Mouse (Mus musculus) limb, embryonic 11.5 days (tissue): Measurements from ENCODE around the gene Eya3. TPM values are rescaled to one million over a fixed set of nuclear protein-coding genes. Genes with fewer than 3 reads are reported as not detected.
A peak's percentile ranks its signal among the peaks of the same experiment; 100 is the strongest.

Experiments
- ATAC-seq: fragments of 200-750 bp; cut with Nextera tagmentation; 2 replicates; pipeline ENCODE4 v1.8.0; 2017; ENCODE audit warnings: low read depth; ENCODE audit not compliant: insufficient number of reproducible peaks, low FRiP score, low TSS enrichment
- DNase-seq: peaks from one replicate; pipeline ENCODE4 v3.0.0-alpha.2; 2015; ENCODE audit warnings: low spot score
- H3K27ac ChIP-seq: fragments of 300-500 bp; sonication (generic); replicated peaks from 2 replicates; pipeline ENCODE4 v1.5.1; 2014; ENCODE audit warnings: low read depth, mild to moderate bottlenecking, low read length
- H3K27me3 ChIP-seq: fragments of 300-500 bp; sonication (generic); 2 replicates; pipeline ENCODE4 v1.6.1; 2014; ENCODE audit warnings: mild to moderate bottlenecking, low read length, mixed read lengths; ENCODE audit not compliant: control insufficient read depth, insufficient read depth
- H3K36me3 ChIP-seq: fragments of 300-500 bp; sonication (generic); 2 replicates; pipeline ENCODE4 v1.6.1; 2014; ENCODE audit warnings: mild to moderate bottlenecking, low read length, moderate library complexity, mixed read lengths; ENCODE audit not compliant: control insufficient read depth, insufficient read depth
- H3K4me1 ChIP-seq: fragments of 300-500 bp; sonication (generic); 2 replicates; pipeline ENCODE4 v1.6.1; 2014; ENCODE audit warnings: low read length, mixed read lengths; ENCODE audit not compliant: control insufficient read depth, insufficient read depth
- H3K4me2 ChIP-seq: fragments of 300-500 bp; sonication (generic); 2 replicates; pipeline ENCODE4 v1.6.1; 2014; ENCODE audit warnings: low read depth, mild to moderate bottlenecking, moderate library complexity; ENCODE audit not compliant: severe bottlenecking
- H3K4me3 ChIP-seq: fragments of 300-500 bp; sonication (generic); 2 replicates; pipeline ENCODE4 v1.5.1; 2014; ENCODE audit warnings: low read depth, low read length
- H3K9ac ChIP-seq: fragments of 300-500 bp; sonication (generic); 2 replicates; pipeline ENCODE4 v1.6.1; 2014; ENCODE audit warnings: mild to moderate bottlenecking, low read length
- H3K9me3 ChIP-seq: fragments of 300-500 bp; sonication (generic); 2 replicates; pipeline ENCODE4 v1.6.1; 2016; ENCODE audit warnings: low read length; ENCODE audit not compliant: control insufficient read depth
- WGBS: fragments of 180-500 bp; shearing (Covaris S2); extraction: QIAGEN DNeasy Blood & Tissue Kit; methylation state at CpG from one replicate; pipeline ENCODE4 v1.1.7; 2014; 5-methylcytosine and 5-hydroxymethylcytosine counted together
- polyA plus RNA-seq: library from polyadenylated mRNA; unstranded; fragments of >200 nt; fragmentation: Nextera tagmentation; extraction: Ambion mirVana; gene quantifications from 2 replicates; pipeline ENCODE4 v1.2.1, GENCODE M21; 2014

Gene Eya3
- polyA plus RNA-seq, 1 experiment from 2014 or later, result 40.1 TPM

GRCm38 (mm10) chr4:132713181-132713580 is 74.4 kb downstream of the Eya3 start:
- 95% methylated on average over 7 of the region's 7 CpGs for WGBS
- no peak for DNase-seq
- no peak overlapping the region for H3K9ac ChIP-seq

GRCm38 (mm10) chr4:132718251-132718650 is 79.5 kb downstream of the Eya3 start:
- no peak overlapping the region for H3K9ac ChIP-seq
- 94% methylated on average over 1 of the region's 1 CpGs for WGBS
- H3K36me3 ChIP-seq, result peaks cover 7% of the 10 kb centered on the region
- no peak for ATAC-seq
- no peaks in the 10 kb centered on the region for H3K4me1 ChIP-seq
- H3K27ac ChIP-seq, result no peak overlapping the region
- no peak overlapping the region for H3K4me2 ChIP-seq
- H3K4me3 ChIP-seq, result no peak overlapping the region
- no peak for DNase-seq
- no peaks in the 10 kb centered on the region for H3K9me3 ChIP-seq
- no peaks in the 10 kb centered on the region for H3K27me3 ChIP-seq

More at GRCm38 (mm10) chr4:132713181-132713580, 74.4 kb downstream of the Eya3 start:
- peaks cover 22% of the 10 kb centered on the region for H3K36me3 ChIP-seq
- H3K9me3 ChIP-seq, result no peaks in the 10 kb centered on the region
- no peaks in the 10 kb centered on the region for H3K4me1 ChIP-seq
- no peak overlapping the region for H3K4me3 ChIP-seq
- H3K4me2 ChIP-seq, result no peak overlapping the region
- no peak overlapping the region for H3K27ac ChIP-seq
- no peaks in the 10 kb centered on the region for H3K27me3 ChIP-seq
- ATAC-seq, result no peak

GRCm38 (mm10) chr4:132728233-132728632 is 89.4 kb downstream of the Eya3 start:
- H3K4me2 ChIP-seq, result no peak overlapping the region
- DNase-seq (no peak), ATAC-seq (no peak)
- no peak overlapping the region for H3K9ac ChIP-seq
- 0 out of 2 replicates have a peak, but pooled peaks cover 4% of the 10 kb centered on the region for H3K4me1 ChIP-seq
- no peaks in the 10 kb centered on the region for H3K27me3 ChIP-seq
- H3K27ac ChIP-seq, result no peak overlapping the region
- no peaks in the 10 kb centered on the region for H3K9me3 ChIP-seq
- 89% methylated on average over 8 of the region's 8 CpGs for WGBS
- H3K4me3 ChIP-seq, result no peak overlapping the region
- peaks cover 3% of the 10 kb centered on the region; the same call in 1 of the 2 replicates for H3K36me3 ChIP-seq

- 55% methylated on average over 12 of the region's 12 CpGs for WGBS
- DNase-seq (no peak), ATAC-seq (no peak)
- Histone ChIP-seq H3K36me3 (no peaks in the 10 kb centered on the region), H3K4me3 (peak overlapping the region; percentile 50), H3K4me2 (peak overlapping the region; percentile 91), H3K4me1 (0 out of 2 replicates have a peak, but pooled peaks cover 4% of the 10 kb centered on the region), H3K9ac (peak overlapping the region; percentile 35; the same call in 1 of the 2 replicates), H3K9me3 (no peaks in the 10 kb centered on the region), H3K27ac (no peak overlapping the region), H3K27me3 (no peaks in the 10 kb centered on the region)
These were observed 92.8 kb downstream of the Eya3 start for GRCm38 (mm10) chr4:132731616-132732015.

GRCm38 (mm10) chr4:132732148-132732684 is 93.4 kb downstream of the Eya3 start, which contains the start of gene Xkr8:
Xkr8 (minus strand) TSS chr4:132732546.
- no peaks in the 10 kb centered on the region for H3K27me3 ChIP-seq
- peak within 1 kb of the TSS; percentile 35; the same call in 1 of the 2 replicates for H3K9ac ChIP-seq
- no peaks in the 10 kb centered on the region for H3K9me3 ChIP-seq
- DNase-seq (peak; percentile 93), ATAC-seq (peak; percentile 89)
- 3% methylated on average over 34 of the region's 34 CpGs for WGBS
- 0 out of 2 replicates have a peak, but pooled peaks cover 4% of the 10 kb centered on the region for H3K4me1 ChIP-seq
- H3K4me3 ChIP-seq, result peak within 1 kb of the TSS; percentile 50
- H3K27ac ChIP-seq, result no peak within 1 kb of the TSS
- H3K36me3 ChIP-seq, result no peaks in the 10 kb centered on the region
- peak within 1 kb of the TSS; percentile 91 for H3K4me2 ChIP-seq

GRCm38 (mm10) chr4:132733071-132733770 is 94.4 kb downstream of the Eya3 start:
- 91% methylated on average over 25 of the region's 25 CpGs for WGBS
- no peak overlapping the region for H3K27ac ChIP-seq

GRCm38 (mm10) chr4:132734766-132735165 is 96.0 kb downstream of the Eya3 start:
- no peaks in the 10 kb centered on the region for H3K9me3 ChIP-seq
- H3K4me1 ChIP-seq, result 0 out of 2 replicates have a peak, but pooled peaks cover 4% of the 10 kb centered on the region

More at GRCm38 (mm10) chr4:132733071-132733770, 94.4 kb downstream of the Eya3 start:
- no peak overlapping the region for H3K4me2 ChIP-seq
- no peak overlapping the region for H3K4me3 ChIP-seq
- H3K27me3 ChIP-seq, result no peaks in the 10 kb centered on the region
- H3K9me3 ChIP-seq, result no peaks in the 10 kb centered on the region
- 0 out of 2 replicates have a peak, but pooled peaks cover 4% of the 10 kb centered on the region for H3K4me1 ChIP-seq
- DNase-seq (no peak), ATAC-seq (no peak)
- H3K36me3 ChIP-seq, result no peaks in the 10 kb centered on the region
- no peak overlapping the region for H3K9ac ChIP-seq

GRCm38 (mm10) chr4:132735389-132735788 is 96.6 kb downstream of the Eya3 start:
- no peak overlapping the region for H3K4me3 ChIP-seq
- no peaks in the 10 kb centered on the region for H3K9me3 ChIP-seq
- H3K36me3 ChIP-seq, result no peaks in the 10 kb centered on the region
- H3K27ac ChIP-seq, result no peak overlapping the region
- H3K4me2 ChIP-seq, result no peak overlapping the region
- ATAC-seq (no peak), DNase-seq (no peak)
- 0 out of 2 replicates have a peak, but pooled peaks cover 4% of the 10 kb centered on the region for H3K4me1 ChIP-seq
- H3K27me3 ChIP-seq, result no peaks in the 10 kb centered on the region
- 76% methylated on average over 2 of the region's 2 CpGs for WGBS
- H3K9ac ChIP-seq, result no peak overlapping the region

More at GRCm38 (mm10) chr4:132734766-132735165, 96.0 kb downstream of the Eya3 start:
- H3K4me2 ChIP-seq, result no peak overlapping the region
- H3K9ac ChIP-seq, result no peak overlapping the region
- H3K4me3 ChIP-seq, result no peak overlapping the region
- ATAC-seq (no peak), DNase-seq (no peak)
- H3K27ac ChIP-seq, result no peak overlapping the region
- no peaks in the 10 kb centered on the region for H3K27me3 ChIP-seq
- H3K36me3 ChIP-seq, result no peaks in the 10 kb centered on the region
- 89% methylated on average over 2 of the region's 2 CpGs for WGBS
